Mouse (Mus musculus) ES-E14 (cell line): ENCODE measurements around the gene Ckm. TPM values are rescaled to one million over a fixed set of nuclear protein-coding genes. Genes with fewer than 3 reads are reported as not detected.

ENCODE experiments used
- DNase-seq: peaks from one replicate; pipeline ENCODE4 v3.0.0-alpha.2; 2013; ENCODE audit warnings: low read depth, low spot score
- H3K27ac ChIP-seq: 2 replicates; pipeline ENCODE4 v1.5.1; 2012; ENCODE audit warnings: low read depth, mild to moderate bottlenecking, low read length, moderate library complexity, mixed read lengths; ENCODE audit not compliant: poor library complexity, insufficient read depth, severe bottlenecking
- H3K36me3 ChIP-seq: 2 replicates; pipeline ENCODE4 v1.6.1; 2012; ENCODE audit warnings: mild to moderate bottlenecking, low read length, moderate library complexity, mixed read lengths; ENCODE audit not compliant: control insufficient read depth, poor library complexity, insufficient read depth, severe bottlenecking
- H3K4me1 ChIP-seq, 2 experiments: fragments of 150-350 bp in 1 of 2; sonication (generic) in 1 of 2; 2 replicates each; pipeline ENCODE4 v1.6.1; 2012; ENCODE audit warnings: low read length in 2 of 2, mild to moderate bottlenecking in 1 of 2, mixed read lengths in 1 of 2; ENCODE audit not compliant: control insufficient read depth in 2 of 2, insufficient read depth in 2 of 2, poor library complexity in 1 of 2
- H3K4me3 ChIP-seq, 2 experiments: fragments of 150-350 bp in 1 of 2; sonication (generic) in 1 of 2; 2 replicates each; pipeline ENCODE4 v1.5.1; 2012; ENCODE audit warnings: low read length in 2 of 2, low read depth in 1 of 2, mild to moderate bottlenecking in 1 of 2, mixed read lengths in 1 of 2; ENCODE audit not compliant: insufficient read depth in 1 of 2, poor library complexity in 1 of 2, severe bottlenecking in 1 of 2
- H3K9ac ChIP-seq: 2 replicates; pipeline ENCODE4 v1.6.1; 2012; ENCODE audit warnings: low read depth, mild to moderate bottlenecking, low read length, mixed read lengths; ENCODE audit not compliant: poor library complexity, insufficient read depth, severe bottlenecking
- H3K9me3 ChIP-seq: fragments of 150-350 bp; sonication (generic); 2 replicates; pipeline ENCODE4 v1.6.1; 2012; ENCODE audit warnings: low read depth, mild to moderate bottlenecking, low read length; ENCODE audit not compliant: control insufficient read depth, insufficient read depth
- CHD2 ChIP-seq: IDR thresholded peaks from 2 replicates; pipeline ENCODE4 v1.6.1; 2014; ENCODE audit warnings: mild to moderate bottlenecking, low read depth, low read length, inconsistent platforms
- HCFC1 ChIP-seq: IDR thresholded peaks from 2 replicates; pipeline ENCODE4 v1.6.1; 2012; ENCODE audit warnings: low read length, inconsistent platforms, borderline replicate concordance; ENCODE audit not compliant: insufficient read depth
- MAFK ChIP-seq: IDR thresholded peaks from 2 replicates; pipeline ENCODE4 v1.6.1; 2014; ENCODE audit warnings: mild to moderate bottlenecking, low read depth, low read length, inconsistent platforms; ENCODE audit not compliant: insufficient read depth
- ZC3H11A ChIP-seq: IDR thresholded peaks from 2 replicates; pipeline ENCODE4 v1.6.1; 2012; ENCODE audit warnings: low read depth, mild to moderate bottlenecking, inconsistent platforms, low read length, borderline replicate concordance
- ZNF384 ChIP-seq: IDR thresholded peaks from 2 replicates; pipeline ENCODE4 v1.6.1; 2012; ENCODE audit warnings: low read depth, low read length, inconsistent platforms
- in situ Hi-C, 2 experiments: fragments of 600-800 bp; cut with MboI; formaldehyde crosslinking; loops; one replicate each; pipeline ENCODE4 v1.15.1; 2025; ENCODE audit warnings: low sequenced_read_pairs in 2 of 2, inconsistent platforms in 1 of 2; ENCODE audit not compliant: unreplicated experiment in 2 of 2
- total RNA-seq: library from RNA; depleted of rRNA; stranded (reverse); fragments of 300-350 nt; gene quantifications from 2 replicates; pipeline ENCODE4 v1.2.3, GENCODE M21; 2012

Ckm gene
- total RNA-seq, 1 experiment = 0.85 TPM

DNA sequence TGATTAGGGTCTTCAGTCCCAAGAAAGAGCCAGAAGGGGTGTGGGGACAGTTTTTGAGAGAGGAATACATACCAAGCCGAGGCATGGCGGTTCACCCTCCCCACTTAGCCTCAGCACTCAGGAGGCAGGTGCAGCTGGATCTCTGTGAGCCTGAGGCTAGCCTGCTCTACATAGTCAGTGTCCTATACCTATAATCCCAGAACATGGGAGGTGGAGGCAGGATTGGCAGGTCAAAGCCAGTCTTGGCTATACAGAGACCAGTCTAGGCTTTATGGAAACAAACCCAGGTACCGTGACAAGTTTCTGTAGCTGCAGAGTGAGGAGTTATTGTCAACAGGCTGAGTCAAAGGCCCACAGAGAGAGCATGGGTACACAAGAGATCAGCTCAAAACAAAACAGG, 18.5 kb downstream of the Ckm start:
- Histone ChIP-seq H3K27ac (no peak overlapping the region), H3K4me1 (peaks cover 9 to 17% of the 10 kb centered on the region in 2 experiments), H3K4me3 (no peak overlapping the region), H3K9me3 (no peaks in the 10 kb centered on the region), H3K9ac (no peak overlapping the region), H3K36me3 (no peaks in the 10 kb centered on the region; the same call in 1 of the 2 replicates)
- no peak for TF ChIP-seq CHD2
- TF ChIP-seq ZNF384 = no peak
- TF ChIP-seq MAFK = no peak
- TF ChIP-seq HCFC1 = no peak
- no peak for TF ChIP-seq ZC3H11A
- in situ Hi-C loops = no loop called here
- DNase-seq = no peak

DNA sequence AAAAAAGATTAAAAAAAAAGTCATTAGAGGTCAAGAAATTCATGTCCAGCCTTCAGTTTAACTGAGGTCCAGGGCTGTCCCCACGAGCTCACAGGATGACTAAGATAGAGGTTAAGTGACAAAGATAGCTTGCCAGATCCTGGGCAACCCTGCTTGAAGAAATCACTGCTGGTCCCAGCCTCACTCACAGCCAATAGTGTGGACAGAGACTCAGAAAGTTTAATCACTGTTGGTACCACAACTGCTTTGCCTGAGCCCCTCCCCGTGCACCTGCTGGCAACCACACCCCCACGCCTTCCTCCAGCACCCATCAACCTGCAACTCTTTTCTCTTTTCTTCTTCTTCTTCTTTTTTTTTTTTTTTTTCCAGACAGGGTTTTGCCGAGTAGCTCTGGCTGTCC, 19.5 kb downstream of the Ckm start:
- Histone ChIP-seq H3K9me3 (no peaks in the 10 kb centered on the region), H3K4me3 (no peak overlapping the region), H3K27ac (no peak overlapping the region), H3K4me1 (peaks cover 12 to 25% of the 10 kb centered on the region in 2 experiments), H3K9ac (no peak overlapping the region), H3K36me3 (no peaks in the 10 kb centered on the region; the same call in 1 of the 2 replicates)
- TF ChIP-seq HCFC1 (no peak), MAFK (no peak), ZC3H11A (no peak), CHD2 (no peak), ZNF384 (no peak)
- in situ Hi-C loops = no loop called here
- DNase-seq = no peak

- peaks cover 15 to 28% of the 10 kb centered on the region in 2 experiments for H3K4me1 ChIP-seq
- H3K9ac ChIP-seq = peak overlapping the region; percentile 64
- TF ChIP-seq CHD2 (no peak), MAFK (no peak), ZC3H11A (no peak), HCFC1 (peak; percentile 86), ZNF384 (no peak)
- DNase-seq = no peak
- H3K4me3 ChIP-seq = peak overlapping the region; percentile 33 to 59; a peak in 3 of 4 replicates
- H3K9me3 ChIP-seq = no peaks in the 10 kb centered on the region
- H3K27ac ChIP-seq = no peak overlapping the region
- in situ Hi-C loops = no loop called here
- peaks cover 8% of the 10 kb centered on the region for H3K36me3 ChIP-seq
These were observed 21.8 kb downstream of the Ckm start for GRCm38 (mm10) chr7:19426349-19426748.

DNA sequence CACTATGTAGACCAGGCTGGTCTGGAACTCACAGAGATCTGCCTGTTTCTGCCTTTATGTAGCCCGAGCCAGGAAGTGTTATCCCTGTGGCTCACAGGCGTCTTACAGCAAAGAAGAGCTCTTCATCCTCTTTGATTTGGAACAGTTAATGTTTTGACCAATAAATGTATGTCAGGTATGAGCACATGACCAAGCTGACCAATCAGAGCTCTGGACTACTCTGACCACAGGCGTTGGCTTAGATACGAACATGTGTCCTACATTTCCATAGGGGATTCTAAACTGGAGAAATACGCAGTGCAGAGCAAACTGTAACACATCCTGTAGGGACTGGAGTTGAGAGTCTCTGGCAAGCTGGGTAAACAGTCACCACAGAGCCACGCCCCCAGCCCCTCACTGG, 22.3 kb downstream of the Ckm start:
- Histone ChIP-seq H3K27ac (no peak overlapping the region), H3K9ac (no peak overlapping the region), H3K4me1 (peaks cover 15 to 28% of the 10 kb centered on the region in 2 experiments), H3K9me3 (no peaks in the 10 kb centered on the region), H3K36me3 (peaks cover 12% of the 10 kb centered on the region), H3K4me3 (no peak overlapping the region)
- in situ Hi-C loops = no loop called here
- no peak for DNase-seq
- TF ChIP-seq MAFK (no peak), CHD2 (no peak), HCFC1 (no peak), ZNF384 (no peak), ZC3H11A (no peak)
